14 mouse cellular contexts compared by ENCODE assay signal in the genomic region with DNA sequence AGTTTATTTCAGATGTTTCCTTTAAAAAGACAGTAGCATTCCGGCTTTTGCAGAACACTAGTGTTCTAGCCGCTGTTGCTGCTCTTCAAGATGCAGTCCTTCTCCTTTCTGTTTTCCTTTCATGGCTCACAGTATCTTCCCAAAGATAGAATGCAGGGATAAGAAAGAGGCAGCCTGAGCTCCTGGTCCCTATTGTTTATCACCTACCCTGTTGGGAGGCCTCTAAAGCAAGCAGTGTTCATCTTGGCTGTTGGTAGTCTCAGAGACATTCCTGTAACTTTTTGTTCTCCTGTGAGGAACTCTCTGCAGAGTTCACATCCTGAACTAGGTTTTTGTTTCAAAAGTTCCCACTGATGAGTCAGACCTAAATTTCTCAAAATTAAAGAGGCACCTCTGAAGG. TPM values are rescaled to one million over a fixed set of nuclear protein-coding genes. Genes with fewer than 3 reads are reported as not detected.
DNase-seq lines count a peak whose midpoint lies in the region; ATAC-seq and TF ChIP-seq lines count a peak whose summit lies in the region.
"Had no signal": no experiment of that assay in that cellular context is flagged by ENCODE, and none has a peak within 500 bp of the region (broad histone marks: within the 10 kb centered on the region; RNA-seq: fewer than 3 reads in every experiment).

No protein-coding gene starts in this region.

- 33% methylated on average over 2 of the region's 2 CpGs for WGBS in kidney, embryonic 15.5 days
- 5% methylated on average over 2 of the region's 2 CpGs for WGBS in limb, embryonic 10.5 days
- 23% methylated on average over 2 of the region's 2 CpGs for WGBS in midbrain, embryonic 13.5 days

- no peaks in the 10 kb centered on the region for H3K9me3 ChIP-seq in kidney, embryonic 15.5 days (replicated peaks)
- no peaks in the 10 kb centered on the region for H3K9me3 ChIP-seq in limb, embryonic 10.5 days (replicated peaks)
- H3K9me3 ChIP-seq in midbrain, embryonic 13.5 days: no peaks in the 10 kb centered on the region

- peak overlapping the region; percentile 25; the same call in 1 of the 2 replicates for H3K4me2 ChIP-seq in kidney, embryonic 15.5 days
- no peak overlapping the region for H3K4me2 ChIP-seq in midbrain, embryonic 13.5 days (replicated peaks)

- no peak for ATAC-seq in kidney, embryonic 15.5 days (replicated peaks; ENCODE audit: low FRiP score)
- ATAC-seq in midbrain, embryonic 13.5 days: no peak
- ATAC-seq: Patski had no signal

- H3K4me1 ChIP-seq in kidney, embryonic 15.5 days: peaks cover 41% of the 10 kb centered on the region
- H3K4me1 ChIP-seq in limb, embryonic 10.5 days: peaks cover 50% of the 10 kb centered on the region
- peaks cover 31% of the 10 kb centered on the region for H3K4me1 ChIP-seq in midbrain, embryonic 13.5 days (replicated peaks)

- H3K27ac ChIP-seq in kidney, embryonic 15.5 days: peak overlapping the region; percentile 73
- H3K27ac ChIP-seq in limb, embryonic 10.5 days: peak overlapping the region; percentile 46; the same call in 1 of the 2 replicates
- H3K27ac ChIP-seq in layer of hippocampus, adult 2 months: no peak overlapping the region
- no peak overlapping the region for H3K27ac ChIP-seq in midbrain, embryonic 13.5 days
- H3K27ac ChIP-seq: liver, embryonic 14.5 days had no signal

- H3K36me3 ChIP-seq in kidney, embryonic 15.5 days: no peaks in the 10 kb centered on the region
- H3K36me3 ChIP-seq in limb, embryonic 10.5 days: no peaks in the 10 kb centered on the region
- no peaks in the 10 kb centered on the region for H3K36me3 ChIP-seq in midbrain, embryonic 13.5 days

- no peak for TF ChIP-seq CTCF in layer of hippocampus, adult 2 months (conservative IDR thresholded peaks at IDR 0.05)

- H3K27me3 ChIP-seq in kidney, embryonic 15.5 days: peaks cover 3% of the 10 kb centered on the region; the same call in 1 of the 2 replicates
- peaks cover 34% of the 10 kb centered on the region; the same call in 1 of the 2 replicates for H3K27me3 ChIP-seq in limb, embryonic 10.5 days (ENCODE audit: low read depth, poor library complexity, severe bottlenecking)
- H3K27me3 ChIP-seq in midbrain, embryonic 13.5 days: peaks cover 30% of the 10 kb centered on the region

- H3K9ac ChIP-seq in kidney, embryonic 15.5 days: no peak overlapping the region
- H3K9ac ChIP-seq in midbrain, embryonic 13.5 days (replicated peaks): no peak overlapping the region
- H3K9ac ChIP-seq: liver, embryonic 14.5 days had no signal

- DNase-seq in embryo, embryonic 10.5 days (ENCODE audit: low spot score): peak; percentile 50
- DNase-seq in embryo, embryonic 10 days (ENCODE audit: low spot score): no peak
- DNase-seq in kidney, postnatal 25 days: no peak
- DNase-seq in NIH3T3 (ENCODE audit: low read depth): peak; percentile 25
- no peak for DNase-seq in limb, embryonic 10.5 days (ENCODE audit: low spot score)
- no peak for DNase-seq in layer of hippocampus, adult 2 months (ENCODE audit: low spot score in 2 of 2)
- DNase-seq: adrenal gland, postnatal 25 days; B cell, adult 2 months; cerebellum, adult 11-12 months; kidney, postnatal 14 days had no signal

- H3K4me3 ChIP-seq in kidney, embryonic 15.5 days (replicated peaks): no peak overlapping the region; the same call in 1 of the 2 replicates
- no peak overlapping the region for H3K4me3 ChIP-seq in limb, embryonic 10.5 days
- no peak overlapping the region for H3K4me3 ChIP-seq in layer of hippocampus, adult 2 months
- no peak overlapping the region for H3K4me3 ChIP-seq in midbrain, embryonic 13.5 days (replicated peaks)

RNA-seq across cellular contexts. Expression of a gene that starts 3.8 kb away (rescaled TPM):
- 118 and 130 TPM in 2 replicates for polyA plus RNA-seq in kidney, embryonic 15.5 days (2015; fragmentation: Nextera tagmentation; extraction: Ambion mirVana)
- 109 and 119 TPM in 2 replicates for polyA plus RNA-seq in limb, embryonic 10.5 days (2016; fragmentation: Nextera tagmentation; extraction: Ambion mirVana)
- total RNA-seq in layer of hippocampus, adult 2 months (2021): 1 to 10 TPM; 1.8 to 1.9 TPM
- 43.4 and 45.1 TPM in 2 replicates for polyA plus RNA-seq in midbrain, embryonic 13.5 days (2015; fragmentation: Nextera tagmentation; extraction: Ambion mirVana)

Comparison
In these comparisons a context has a peak if more than half of its experiments do, and no peak if none do; other contexts are left out.
1. DNase-seq: peak in embryo, embryonic 10.5 days (single experiment) and NIH3T3 (single experiment); none in embryo, embryonic 10 days (single experiment), kidney, postnatal 25 days (0 of 2), limb, embryonic 10.5 days (single experiment) and layer of hippocampus, adult 2 months (0 of 2).
2. H3K27ac ChIP-seq: peak in kidney, embryonic 15.5 days (single experiment) and limb, embryonic 10.5 days (single experiment); none in layer of hippocampus, adult 2 months (single experiment) and midbrain, embryonic 13.5 days (single experiment).